Mouse (Mus musculus): ENCODE measurements around the gene Esp16.
"Not testable (repeated sequence)": the region's sequence is repeated elsewhere in the genome, so short reads cannot be mapped to it uniquely, and the experiment has no call there.

The Esp16 gene

DNA sequence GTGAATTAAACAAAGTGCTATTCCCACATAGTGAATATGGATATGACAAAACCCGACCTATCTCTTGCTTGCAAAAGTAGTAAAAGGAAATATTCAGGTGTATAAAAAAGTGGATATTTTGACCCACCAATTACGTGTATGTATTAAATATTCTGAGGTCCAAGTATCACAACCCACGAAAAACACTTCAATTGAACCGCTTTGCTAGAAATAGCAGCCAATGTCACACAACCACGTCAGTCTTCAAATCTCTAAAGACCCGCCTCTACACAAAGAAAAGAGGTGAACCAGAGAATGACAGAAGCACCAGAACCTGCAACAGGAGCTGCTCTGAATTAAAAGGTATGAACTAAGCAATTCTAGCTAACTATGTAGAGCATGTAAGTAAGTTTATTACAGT, at the start of gene Esp16:
TSS of gene Esp16 (plus strand) at position 301 of the 400 bp plus-strand sequence.
- DNase-seq = not testable (repeated sequence)

DNA sequence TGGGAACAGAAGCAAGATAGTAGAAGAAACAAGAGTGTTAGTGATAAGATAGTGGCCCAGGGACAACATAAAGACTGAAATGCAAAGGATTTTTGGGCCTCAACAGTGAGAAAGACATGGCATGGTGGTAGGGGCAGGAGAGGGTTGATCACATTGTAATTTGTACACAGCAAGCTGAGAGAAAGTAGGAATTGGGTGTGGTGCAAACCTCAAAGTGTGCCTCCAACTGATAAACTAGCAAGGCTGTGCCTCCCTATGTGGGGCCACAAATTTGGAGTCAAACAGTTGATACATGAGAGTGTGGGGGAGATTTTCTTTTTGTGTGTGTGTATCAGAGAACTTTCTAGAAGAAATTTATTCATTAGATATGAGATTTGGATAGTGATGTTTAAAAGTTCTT, 37.9 kb upstream of the Esp16 start:
- DNase-seq = not testable (repeated sequence)
